Mouse (Mus musculus) ES-Bruce4 (cell line): ENCODE data around the gene Limd2.

Source experiments
- CTCF ChIP-seq: IDR thresholded peaks from one replicate; pipeline ENCODE4 v1.8.1; 2011; ENCODE audit warnings: low read depth, low read length
- EP300 ChIP-seq: IDR thresholded peaks from 2 replicates; pipeline ENCODE4 v1.6.1; 2011; ENCODE audit warnings: low read depth, low read length; ENCODE audit not compliant: insufficient read depth
- POLR2A ChIP-seq: IDR thresholded peaks from one replicate; pipeline ENCODE4 v1.8.1; 2011; ENCODE audit warnings: low read length; ENCODE audit not compliant: insufficient read depth

DNA sequence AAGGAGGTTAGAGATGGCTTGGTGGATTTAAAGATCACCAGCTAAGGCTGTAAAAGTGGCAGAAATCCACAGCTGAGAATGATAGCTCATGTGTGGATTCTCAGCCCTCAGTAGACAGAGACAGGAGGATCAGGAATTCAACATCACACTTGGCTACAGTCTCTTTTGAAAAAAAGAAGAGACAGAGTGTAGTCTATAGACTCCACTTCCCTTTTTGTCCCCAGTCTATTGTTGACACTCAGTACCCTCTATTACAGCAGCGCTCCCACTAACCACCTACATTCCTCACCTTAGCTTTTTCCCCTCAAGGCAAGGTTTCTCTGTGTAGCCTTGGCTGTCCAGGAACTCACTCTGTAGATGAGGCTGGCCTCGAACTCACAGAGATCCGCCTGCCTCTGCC, 31.1 kb upstream of the Limd2 start:
- no peak for TF ChIP-seq POLR2A
- no peak for TF ChIP-seq CTCF
- no peak for TF ChIP-seq EP300
